Mouse (Mus musculus): Measurements from ENCODE around the gene Rfesd.

Gene Rfesd

DNA sequence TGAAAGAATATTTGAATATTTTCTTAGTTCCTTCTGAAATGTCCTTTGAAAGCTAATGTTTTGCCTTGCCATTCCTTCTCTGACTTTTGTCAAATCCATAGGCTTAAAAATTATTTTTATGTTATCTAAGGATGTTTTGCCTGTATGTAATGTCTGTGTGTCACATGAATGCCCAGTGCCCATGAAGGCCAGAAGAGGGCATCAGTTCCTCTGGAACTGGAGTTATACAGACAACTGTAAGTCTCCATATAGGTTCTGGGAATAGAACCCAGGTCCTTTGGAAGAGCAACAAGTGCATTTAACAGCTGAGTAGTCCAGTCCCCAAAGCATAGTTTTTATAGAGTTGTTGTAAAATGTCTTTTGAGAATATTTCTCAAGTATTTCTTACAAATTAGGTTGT lies 36.6 kb downstream of the Rfesd start:
- in situ Hi-C loops (cut with MboI, MseI), result no loop called here

DNA sequence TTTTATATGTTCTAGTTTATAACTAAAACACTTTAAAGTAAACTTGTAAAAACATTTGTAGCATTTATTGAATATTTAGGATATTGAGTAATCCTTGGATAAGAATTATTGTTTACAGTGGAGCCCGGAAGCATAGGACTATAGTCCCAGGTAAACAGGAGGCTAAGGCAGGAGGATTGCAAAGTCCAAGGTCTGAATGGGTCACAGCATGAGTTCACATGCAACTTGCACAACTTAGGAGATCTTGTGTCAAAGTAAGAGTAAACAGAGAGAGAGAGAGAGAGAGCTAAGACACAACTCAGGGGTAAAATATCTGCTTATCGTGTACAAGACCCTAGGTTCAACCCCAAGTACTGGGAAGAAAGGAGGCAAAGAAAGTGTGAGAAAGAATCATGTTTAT lies 41.9 kb downstream of the Rfesd start:
- in situ Hi-C loops (cut with MboI, MseI), result no loop called here

DNA sequence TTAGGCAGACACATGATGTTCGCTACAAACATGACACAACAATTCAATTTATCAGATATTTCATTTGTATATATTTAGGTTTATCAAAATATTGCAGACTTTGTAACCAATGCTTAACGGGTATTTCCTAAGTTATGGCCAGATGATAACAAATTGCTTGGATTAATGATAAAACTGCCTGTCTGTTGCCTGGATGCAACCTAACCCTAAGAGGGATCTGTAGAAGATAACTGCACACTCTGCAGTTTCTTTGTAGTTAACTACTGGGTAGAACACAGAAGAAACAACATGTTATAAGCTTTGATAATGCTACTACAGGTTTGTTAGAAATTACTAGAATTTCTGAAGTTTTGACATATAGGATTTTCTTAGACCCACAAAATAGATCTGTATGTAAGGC lies 42.3 kb downstream of the Rfesd start:
- in situ Hi-C loops (cut with MboI, MseI), result no loop called here

DNA sequence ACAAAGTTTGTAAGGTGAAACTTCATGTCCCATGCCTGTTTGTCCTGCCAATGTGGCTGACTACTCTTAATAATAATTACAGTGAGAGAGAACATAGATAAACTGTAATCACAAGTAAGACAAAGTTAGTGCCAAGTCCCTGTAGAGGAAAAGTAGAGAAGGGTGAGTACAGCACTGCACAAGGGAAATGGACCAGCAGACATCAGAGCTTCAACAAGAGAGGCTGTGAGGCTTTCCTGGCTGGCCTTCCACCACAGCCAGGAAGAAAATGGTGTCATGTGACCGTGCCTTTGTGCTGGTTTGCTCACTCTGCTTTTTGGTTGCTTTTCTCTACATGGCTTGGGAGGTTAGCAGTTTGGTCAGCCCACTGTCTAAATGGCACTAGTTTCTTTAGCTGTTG lies 42.9 kb downstream of the Rfesd start:
- in situ Hi-C loops (cut with MboI, MseI), result no loop called here

DNA sequence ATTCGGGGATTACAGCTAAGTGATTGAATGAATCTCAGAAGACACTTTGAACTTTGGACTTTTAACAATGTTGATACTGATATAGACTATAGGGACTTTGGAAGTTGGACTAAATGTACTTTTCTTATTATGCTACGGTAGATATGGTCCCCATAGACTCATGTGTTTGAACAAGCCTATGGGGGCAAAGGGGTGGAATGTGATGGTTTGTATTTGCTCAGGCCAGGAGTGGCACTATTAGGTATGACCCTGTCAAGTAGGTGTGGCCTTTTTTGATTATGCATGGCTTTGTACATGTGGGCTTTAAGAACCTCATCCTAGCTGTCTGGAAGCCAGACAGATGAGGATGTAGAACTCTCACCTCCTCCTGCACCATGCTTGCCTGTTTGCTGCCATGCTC lies 44.0 kb downstream of the Rfesd start:
- in situ Hi-C loops (cut with MboI, MseI), result no loop called here

DNA sequence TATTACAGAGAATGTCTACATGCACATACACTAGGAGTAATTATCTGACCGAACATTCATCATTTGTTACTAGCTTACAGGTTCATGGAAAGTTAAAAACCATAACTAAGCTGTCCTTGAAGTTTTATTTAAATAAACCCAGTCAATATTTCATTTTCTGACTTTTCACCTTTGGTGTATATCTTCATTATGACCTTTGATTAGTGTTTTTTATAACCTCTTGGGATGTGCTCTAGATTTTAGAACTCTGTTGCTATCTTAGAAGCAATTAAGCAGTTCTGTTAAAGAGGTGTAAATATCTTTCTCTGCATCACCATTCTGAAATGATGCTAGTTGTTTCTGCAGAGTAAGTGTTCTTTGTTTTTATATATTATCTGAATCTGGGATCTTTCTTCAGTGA lies 51.7 kb downstream of the Rfesd start, which contains the start of gene Spata9:
Gene Spata9 (plus strand): TSS at position 301 of the 400 bp plus-strand sequence.
- in situ Hi-C loops (cut with MboI, MseI), result no loop called here

DNA sequence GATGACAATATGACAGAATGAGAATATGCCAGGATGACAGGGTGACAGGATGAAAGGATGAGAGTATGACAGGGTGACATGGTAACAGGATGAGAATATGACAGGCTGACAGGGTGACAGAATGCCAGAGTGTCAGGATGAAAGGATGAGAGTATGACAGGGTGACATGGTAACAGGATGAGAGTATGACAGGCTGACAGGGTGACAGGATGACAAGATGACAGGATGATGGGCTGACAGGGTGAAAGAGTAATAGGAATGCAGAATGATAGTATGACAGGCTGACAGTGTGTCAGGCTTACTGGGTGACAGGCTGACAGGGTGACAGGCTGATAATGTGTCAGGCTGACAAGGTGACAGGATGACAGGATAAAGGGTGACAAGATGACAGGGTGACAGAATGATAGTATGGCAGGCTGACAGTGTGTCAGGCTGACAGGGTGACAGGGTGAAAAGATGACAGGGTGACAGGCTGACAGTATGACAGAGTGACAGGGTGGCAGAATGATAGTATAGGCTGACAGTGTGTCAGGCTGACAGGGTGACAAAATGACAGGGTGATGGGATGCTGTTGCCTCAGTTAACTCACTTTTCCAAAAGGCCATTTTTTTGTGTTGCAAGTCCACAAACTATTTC lies 63.0 kb downstream of the Rfesd start:
- in situ Hi-C loops (cut with MboI, MseI), result no loop called here

All from regulatory T cell (primary cell).